Mouse (Mus musculus) midbrain, embryonic 16.5 days (tissue): ENCODE data around the gene 2810006K23Rik. TPM values are rescaled to one million over a fixed set of nuclear protein-coding genes. Genes with fewer than 3 reads are reported as not detected.

Source experiments
- ATAC-seq: fragments of 200-750 bp; cut with Nextera tagmentation; 2 replicates; pipeline ENCODE4 v1.8.0; 2017; ENCODE audit warnings: moderate TSS enrichment
- H3K27ac ChIP-seq: fragments of 300-500 bp; sonication (generic); 2 replicates; pipeline ENCODE4 v1.5.1; 2014; ENCODE audit warnings: mild to moderate bottlenecking, low read length, mixed read lengths
- H3K27me3 ChIP-seq: fragments of 300-500 bp; sonication (generic); 2 replicates; pipeline ENCODE4 v1.6.1; 2014; ENCODE audit warnings: low read depth, low read length, mixed read lengths; ENCODE audit not compliant: control insufficient read depth, insufficient read depth
- H3K36me3 ChIP-seq: fragments of 300-500 bp; sonication (generic); 2 replicates; pipeline ENCODE4 v1.6.1; 2014; ENCODE audit warnings: mild to moderate bottlenecking, low read length, moderate library complexity, mixed read lengths; ENCODE audit not compliant: control insufficient read depth, insufficient read depth
- H3K4me1 ChIP-seq: fragments of 300-500 bp; sonication (generic); 2 replicates; pipeline ENCODE4 v1.6.1; 2014; ENCODE audit warnings: mild to moderate bottlenecking, low read length, mixed read lengths; ENCODE audit not compliant: control insufficient read depth, insufficient read depth
- H3K4me2 ChIP-seq: fragments of 300-500 bp; sonication (generic); 2 replicates; pipeline ENCODE4 v1.6.1; 2014; ENCODE audit warnings: mild to moderate bottlenecking, low read length, mixed read lengths
- H3K4me3 ChIP-seq: fragments of 300-500 bp; sonication (generic); 2 replicates; pipeline ENCODE4 v1.5.1; 2014; ENCODE audit warnings: low read depth, mild to moderate bottlenecking, low read length, moderate library complexity, mixed read lengths
- H3K9ac ChIP-seq: fragments of 300-500 bp; sonication (generic); 2 replicates; pipeline ENCODE4 v1.6.1; 2014; ENCODE audit warnings: low read depth, low read length, mixed read lengths
- H3K9me3 ChIP-seq: fragments of 300-500 bp; sonication (generic); replicated peaks from 2 replicates; pipeline ENCODE4 v1.6.1; 2014; ENCODE audit warnings: mild to moderate bottlenecking, low read length, mixed read lengths; ENCODE audit not compliant: control insufficient read depth, poor library complexity, severe bottlenecking
- WGBS: fragments of 180-500 bp; shearing (Covaris S2); extraction: QIAGEN DNeasy Blood & Tissue Kit; methylation state at CpG from one replicate; pipeline ENCODE4 v1.1.7; 2014; 5-methylcytosine and 5-hydroxymethylcytosine counted together
- polyA plus RNA-seq: library from polyadenylated mRNA; unstranded; fragments of >200 nt; fragmentation: Nextera tagmentation; extraction: Ambion mirVana; gene quantifications from 2 replicates; pipeline ENCODE4 v1.2.1, GENCODE M21; 2015

The 2810006K23Rik gene
- polyA plus RNA-seq, 1 experiment from 2014 or later, result 11.1 TPM

DNA sequence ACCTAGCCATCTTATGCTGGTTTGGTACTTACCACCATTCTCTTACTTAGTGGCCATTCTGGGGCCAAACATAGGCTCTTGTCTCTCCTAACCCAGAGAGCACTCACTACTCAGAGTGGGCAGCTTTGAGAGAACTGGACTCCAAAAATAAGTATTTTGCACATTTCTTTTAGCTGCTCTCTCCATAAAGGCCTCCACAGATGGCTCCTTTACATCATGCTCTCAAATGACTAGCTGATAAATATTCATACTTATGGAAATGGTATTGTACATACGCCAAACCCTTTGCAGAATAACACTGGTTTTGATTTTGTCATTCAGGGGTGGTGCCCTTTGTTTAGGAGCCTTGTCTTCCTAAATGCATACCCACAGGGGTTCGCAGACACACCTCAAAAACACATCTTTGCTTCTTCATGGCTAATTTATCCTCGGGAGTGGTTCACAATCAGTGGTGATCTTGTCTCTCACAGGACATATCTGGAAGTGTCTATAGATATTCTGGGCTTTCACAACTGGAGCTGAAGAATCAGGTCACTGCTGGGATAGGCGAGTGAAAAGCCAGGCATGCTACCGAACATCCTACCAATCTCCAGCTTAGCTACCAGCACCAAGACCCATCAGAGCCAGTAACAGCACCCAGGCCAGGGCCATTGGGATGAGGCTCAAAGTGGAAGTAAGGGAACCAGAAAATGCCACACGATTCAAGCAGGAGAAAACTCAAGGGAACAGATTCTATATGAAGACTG, 36.5 kb downstream of the 2810006K23Rik start:
- H3K4me1 ChIP-seq, result no peaks in the 10 kb centered on the region
- no peaks in the 10 kb centered on the region for H3K9me3 ChIP-seq
- no peak overlapping the region for H3K27ac ChIP-seq
- 75% methylated on average over 6 of the region's 6 CpGs for WGBS
- no peak overlapping the region for H3K4me3 ChIP-seq
- H3K9ac ChIP-seq, result no peak overlapping the region
- no peak overlapping the region for H3K4me2 ChIP-seq
- H3K27me3 ChIP-seq, result no peaks in the 10 kb centered on the region
- H3K36me3 ChIP-seq, result no peaks in the 10 kb centered on the region; the same call in 1 of the 2 replicates
- no peak for ATAC-seq

DNA sequence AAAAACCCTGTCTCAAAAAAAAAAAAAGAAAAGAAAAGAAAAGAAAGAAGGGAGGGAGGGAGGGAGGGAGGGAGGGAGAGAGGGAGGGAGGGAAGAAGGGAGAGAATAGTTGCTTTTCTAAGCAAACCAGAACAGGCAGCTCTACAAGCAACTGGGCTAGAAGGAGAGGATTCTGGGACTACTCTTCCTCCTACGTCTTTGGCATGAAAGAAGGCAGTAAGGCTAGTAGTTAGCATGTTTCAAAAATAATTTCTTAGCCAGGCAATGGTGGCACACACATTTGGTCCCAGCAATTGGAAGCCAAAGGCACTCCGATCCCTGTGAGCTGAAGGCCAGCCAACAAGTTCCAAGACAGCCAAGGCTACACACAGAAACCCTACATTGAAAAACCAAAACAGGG, 37.9 kb downstream of the 2810006K23Rik start:
- H3K27me3 ChIP-seq, result no peaks in the 10 kb centered on the region
- no peaks in the 10 kb centered on the region for H3K4me1 ChIP-seq
- H3K36me3 ChIP-seq, result no peaks in the 10 kb centered on the region; the same call in 1 of the 2 replicates
- H3K4me2 ChIP-seq, result no peak overlapping the region
- H3K9ac ChIP-seq, result no peak overlapping the region
- no peak for ATAC-seq
- no peak overlapping the region for H3K4me3 ChIP-seq
- 89% methylated on average over 2 of the region's 2 CpGs for WGBS
- no peaks in the 10 kb centered on the region for H3K9me3 ChIP-seq
- H3K27ac ChIP-seq, result no peak overlapping the region

DNA sequence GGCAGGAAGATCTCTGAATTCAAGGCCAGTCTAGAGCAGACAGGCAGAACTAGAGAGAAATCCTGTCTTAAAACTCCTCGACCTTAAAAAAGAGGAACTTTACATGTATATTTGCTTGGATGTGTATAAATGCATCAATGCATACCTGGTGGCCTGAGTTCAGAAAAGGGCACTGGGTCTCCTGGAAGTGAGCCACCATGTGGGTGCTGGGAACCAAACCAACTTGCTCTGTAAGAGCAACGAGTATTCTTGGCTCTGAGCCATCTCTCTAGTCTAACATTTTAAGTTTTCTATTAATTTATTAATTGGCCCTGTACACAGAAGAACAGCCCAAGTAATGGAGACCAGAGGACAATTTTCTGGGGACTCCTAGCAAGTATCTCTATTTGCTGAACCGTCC, 38.8 kb downstream of the 2810006K23Rik start:
- Histone ChIP-seq H3K36me3 (peaks cover 2% of the 10 kb centered on the region; the same call in 1 of the 2 replicates), H3K4me2 (no peak overlapping the region), H3K27me3 (no peaks in the 10 kb centered on the region), H3K9ac (no peak overlapping the region), H3K9me3 (no peaks in the 10 kb centered on the region), H3K27ac (no peak overlapping the region), H3K4me3 (no peak overlapping the region), H3K4me1 (no peaks in the 10 kb centered on the region)
- WGBS, result 93% methylated on average over 3 of the region's 3 CpGs
- ATAC-seq, result no peak

DNA sequence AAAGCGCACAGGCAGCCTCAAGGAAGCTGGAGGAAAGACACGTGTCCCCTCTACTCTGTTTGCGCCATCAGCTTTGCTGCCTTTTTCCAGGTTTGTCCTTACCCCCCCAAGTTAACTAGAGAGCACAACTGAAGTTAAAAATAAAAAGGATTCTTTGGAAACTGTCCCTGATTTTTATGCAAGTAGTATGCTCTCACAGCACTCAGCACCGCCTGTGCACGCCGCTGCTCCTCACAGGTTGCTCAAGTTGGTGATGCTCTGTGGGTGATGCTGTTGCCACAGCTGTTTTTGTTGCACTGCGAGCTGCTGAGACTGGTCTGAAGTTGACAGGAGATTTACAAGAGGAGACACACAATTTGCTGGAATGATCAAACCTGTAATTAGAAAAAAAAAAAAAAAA, 46.4 kb downstream of the 2810006K23Rik start:
- no peak overlapping the region for H3K4me2 ChIP-seq
- no peak overlapping the region for H3K9ac ChIP-seq
- no peak for ATAC-seq
- WGBS, result 96% methylated on average over 7 of the region's 7 CpGs
- no peaks in the 10 kb centered on the region for H3K27me3 ChIP-seq
- H3K4me1 ChIP-seq, result no peaks in the 10 kb centered on the region
- peaks cover 41% of the 10 kb centered on the region for H3K36me3 ChIP-seq
- H3K27ac ChIP-seq, result no peak overlapping the region
- no peak overlapping the region for H3K4me3 ChIP-seq
- no peaks in the 10 kb centered on the region for H3K9me3 ChIP-seq

- ATAC-seq, result no peak
- Histone ChIP-seq H3K9ac (no peak overlapping the region), H3K9me3 (no peaks in the 10 kb centered on the region), H3K36me3 (peaks cover 48% of the 10 kb centered on the region), H3K4me3 (no peak overlapping the region), H3K27me3 (no peaks in the 10 kb centered on the region), H3K4me2 (no peak overlapping the region), H3K27ac (no peak overlapping the region), H3K4me1 (no peaks in the 10 kb centered on the region)
- WGBS, result 100% methylated on average over 1 of the region's 1 CpGs
Measured at GRCm38 (mm10) chr5:124376401-124376800, 48.5 kb downstream of the 2810006K23Rik start.

DNA sequence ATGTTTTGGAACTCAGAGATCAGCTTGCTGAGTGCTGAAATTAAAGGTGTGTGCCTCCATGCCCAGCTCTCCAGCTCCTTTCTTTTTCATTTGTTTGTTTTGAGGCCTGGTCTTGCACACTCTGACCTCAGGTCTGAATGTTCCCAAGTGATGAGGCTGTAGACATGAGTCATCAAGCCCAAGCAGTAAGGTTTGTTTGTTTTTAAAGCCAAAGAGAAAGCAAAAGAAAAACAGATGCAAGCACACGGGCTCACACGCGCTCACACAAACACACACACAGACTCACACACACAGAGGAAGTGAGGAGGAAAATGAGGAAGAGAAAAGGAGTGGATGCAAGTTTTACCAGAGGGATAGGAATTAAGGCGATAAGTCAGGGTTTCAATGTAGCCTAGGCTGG, 49.3 kb downstream of the 2810006K23Rik start:
- H3K27me3 ChIP-seq, result no peaks in the 10 kb centered on the region
- no peaks in the 10 kb centered on the region for H3K4me1 ChIP-seq
- no peak overlapping the region for H3K27ac ChIP-seq
- H3K36me3 ChIP-seq, result peaks cover 46% of the 10 kb centered on the region
- no peak for ATAC-seq
- H3K4me2 ChIP-seq, result no peak overlapping the region
- H3K9me3 ChIP-seq, result no peaks in the 10 kb centered on the region
- H3K4me3 ChIP-seq, result no peak overlapping the region
- no peak overlapping the region for H3K9ac ChIP-seq
- 94% methylated on average over 4 of the region's 4 CpGs for WGBS

GRCm38 (mm10) chr5:124380121-124380520, 52.2 kb downstream of the 2810006K23Rik start:
- no peak for ATAC-seq
- whole genome bisulfite sequencing, result 100% methylated on average over 1 of the region's 1 CpGs

GRCm38 (mm10) chr5:124387932-124388331, 60.0 kb downstream of the 2810006K23Rik start:
- H3K4me3 ChIP-seq, result no peak overlapping the region
- no peak for ATAC-seq
- H3K9me3 ChIP-seq, result no peaks in the 10 kb centered on the region
- no peaks in the 10 kb centered on the region for H3K4me1 ChIP-seq
- 77% methylated on average over 5 of the region's 5 CpGs for WGBS
- H3K27ac ChIP-seq, result no peak overlapping the region
- no peak overlapping the region for H3K4me2 ChIP-seq
- H3K27me3 ChIP-seq, result no peaks in the 10 kb centered on the region
- peaks cover 37% of the 10 kb centered on the region for H3K36me3 ChIP-seq
- H3K9ac ChIP-seq, result no peak overlapping the region

More at GRCm38 (mm10) chr5:124380121-124380520, 52.2 kb downstream of the 2810006K23Rik start:
- Histone ChIP-seq H3K9ac (no peak overlapping the region), H3K27me3 (no peaks in the 10 kb centered on the region), H3K4me3 (no peak overlapping the region), H3K4me1 (no peaks in the 10 kb centered on the region), H3K9me3 (no peaks in the 10 kb centered on the region), H3K4me2 (no peak overlapping the region), H3K27ac (no peak overlapping the region), H3K36me3 (peaks cover 40% of the 10 kb centered on the region)
